Mouse (Mus musculus): ENCODE measurements around the gene Usf3.

Usf3 gene

DNA sequence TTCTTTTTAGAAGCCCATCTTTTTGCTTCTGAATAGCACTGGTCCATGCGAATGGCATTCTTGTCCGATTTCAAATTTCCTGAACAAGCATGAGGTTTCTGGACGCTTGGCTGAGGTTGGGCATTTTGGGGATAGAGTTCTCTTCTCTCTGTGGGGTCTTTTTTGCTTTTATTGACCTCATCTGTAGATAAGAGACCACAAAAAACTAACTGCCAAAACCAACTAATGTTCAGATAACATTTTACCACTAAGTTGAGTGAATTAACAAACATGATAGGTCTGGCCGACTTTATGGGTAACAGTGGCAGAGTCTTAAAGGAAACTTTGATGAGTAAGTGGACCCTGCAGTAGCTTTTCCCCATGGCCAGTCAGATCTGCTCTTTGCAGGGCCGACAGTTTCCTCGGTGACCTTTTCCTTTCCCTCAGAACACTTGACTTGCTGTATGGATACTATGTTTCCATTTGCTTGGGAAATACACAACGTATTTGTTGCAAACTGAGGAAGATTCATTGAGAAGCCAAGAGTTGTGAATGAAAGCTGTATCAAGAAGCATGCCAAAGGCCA lies 1.0 kb downstream of the Usf3 start:
- peak; percentile 4 for DNase-seq (ENCODE audit: low read depth)

DNA sequence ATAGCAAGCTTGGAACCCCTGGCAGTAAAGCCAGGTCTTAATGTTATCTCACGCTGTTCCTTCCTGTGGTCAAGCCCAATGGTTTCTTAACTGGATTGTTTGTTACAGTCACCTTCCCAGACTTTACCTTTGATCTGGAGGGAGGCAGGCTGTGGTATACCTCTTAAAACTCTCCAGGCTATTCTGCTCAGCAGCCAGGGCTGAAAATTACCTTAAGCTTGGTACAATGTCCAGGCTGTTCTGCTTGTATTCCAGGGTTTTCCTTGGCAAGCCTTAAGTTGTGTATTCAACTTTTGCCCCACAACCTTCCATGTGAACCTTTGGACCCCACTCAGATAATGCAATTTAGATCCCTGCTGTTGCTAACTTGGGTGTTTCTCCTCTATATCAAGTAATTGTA lies 2.0 kb downstream of the Usf3 start:
- no peak for DNase-seq (ENCODE audit: low read depth)

DNA sequence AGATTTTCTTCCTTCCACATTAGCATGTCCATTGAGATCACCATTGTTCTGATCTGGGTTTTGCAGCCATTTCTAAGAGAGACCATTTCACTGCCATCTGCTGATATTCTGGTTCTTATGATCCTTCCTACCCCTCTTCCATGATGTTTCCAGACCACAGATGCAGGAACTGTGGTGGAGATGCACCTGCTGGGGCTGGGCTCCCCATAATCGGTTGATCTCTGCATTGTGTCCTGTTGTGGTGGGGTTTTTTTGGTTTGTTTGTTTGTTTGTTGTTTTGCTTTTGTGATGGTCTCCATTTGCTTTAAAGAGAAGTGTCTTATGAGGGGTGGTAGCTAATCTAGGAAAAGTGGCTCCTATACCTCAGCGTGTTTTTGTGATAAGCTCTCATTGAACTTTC lies 3.5 kb downstream of the Usf3 start:
- DNase-seq (ENCODE audit: low read depth), result no peak

DNA sequence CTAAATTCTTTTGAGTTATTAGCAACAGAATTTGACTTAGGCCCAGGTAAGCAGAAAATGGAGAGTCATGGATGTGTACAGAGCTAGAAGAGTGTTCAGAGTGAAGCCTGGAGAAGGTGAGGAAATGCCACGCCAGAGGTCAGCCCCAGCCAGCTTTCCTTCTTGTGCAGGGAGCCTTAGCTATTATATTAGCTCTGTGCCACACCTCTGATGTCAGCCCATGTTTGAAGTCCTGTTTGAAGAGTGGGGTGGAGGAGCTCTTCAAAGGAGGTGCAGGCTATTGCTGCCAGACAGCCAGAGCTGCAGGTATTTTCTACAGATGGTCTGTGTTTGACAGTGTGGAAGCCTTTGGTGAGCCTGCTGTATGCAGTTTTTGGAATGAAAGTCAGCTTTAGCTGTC lies 5.5 kb downstream of the Usf3 start:
- DNase-seq (ENCODE audit: low read depth), result no peak

DNA sequence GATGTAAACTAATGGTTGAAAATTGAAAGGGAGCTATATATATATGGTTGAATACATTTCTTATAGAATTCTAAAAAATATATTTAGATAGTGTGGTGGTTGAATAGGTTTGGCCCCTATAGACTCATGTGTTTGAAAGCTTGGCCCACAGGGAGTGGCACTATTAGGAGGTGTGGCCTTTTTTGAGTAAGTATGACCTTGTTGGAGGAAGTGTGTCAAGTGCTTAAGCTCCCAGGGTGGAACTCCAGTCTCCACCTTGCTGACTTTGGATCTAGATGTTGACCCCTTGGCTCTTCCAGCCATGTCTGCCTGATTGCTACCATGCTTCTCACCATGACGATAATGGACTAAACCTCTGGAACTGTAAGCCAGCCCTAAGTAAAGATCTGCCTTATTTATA lies 9.6 kb downstream of the Usf3 start:
- DNase-seq (ENCODE audit: low read depth), result no peak

DNA sequence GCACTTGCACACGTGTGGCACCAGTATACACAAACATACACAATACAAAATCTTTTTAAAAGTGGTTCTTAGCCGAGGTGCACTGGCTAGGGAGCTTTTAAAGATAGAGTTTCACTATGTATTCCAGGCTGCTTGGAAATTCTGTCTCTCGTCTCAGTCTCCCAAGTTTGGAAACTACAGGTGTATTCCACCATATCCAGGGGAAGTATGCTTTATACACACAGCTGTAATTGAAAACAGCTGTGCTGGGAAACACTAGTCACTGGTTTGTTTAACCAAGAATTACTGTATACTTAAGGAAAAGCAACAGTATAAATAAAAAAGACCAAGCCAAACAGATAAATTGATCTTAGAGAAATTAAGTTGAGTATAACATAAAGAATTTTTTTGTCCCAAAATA lies 11.7 kb downstream of the Usf3 start:
- no peak for DNase-seq (ENCODE audit: low read depth)

DNA sequence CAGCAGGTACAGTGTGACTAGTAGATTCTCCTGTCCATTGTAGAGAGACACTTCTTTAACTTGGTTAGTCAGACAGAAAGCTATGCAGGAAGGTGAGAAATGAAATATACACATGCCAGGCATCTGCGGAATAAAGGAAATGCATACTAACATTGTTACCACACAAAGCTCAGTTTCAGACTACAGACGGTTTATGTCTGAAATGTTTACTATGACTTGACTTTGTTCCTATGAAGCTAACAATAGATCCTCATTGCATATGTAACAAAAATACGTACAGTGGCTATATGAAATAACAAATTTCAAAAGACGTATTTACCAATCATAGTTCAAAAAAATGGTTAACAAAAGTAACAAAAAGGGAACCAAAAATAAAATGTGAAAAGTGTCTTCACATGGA lies 14.1 kb downstream of the Usf3 start:
- DNase-seq (ENCODE audit: low read depth), result no peak

DNA sequence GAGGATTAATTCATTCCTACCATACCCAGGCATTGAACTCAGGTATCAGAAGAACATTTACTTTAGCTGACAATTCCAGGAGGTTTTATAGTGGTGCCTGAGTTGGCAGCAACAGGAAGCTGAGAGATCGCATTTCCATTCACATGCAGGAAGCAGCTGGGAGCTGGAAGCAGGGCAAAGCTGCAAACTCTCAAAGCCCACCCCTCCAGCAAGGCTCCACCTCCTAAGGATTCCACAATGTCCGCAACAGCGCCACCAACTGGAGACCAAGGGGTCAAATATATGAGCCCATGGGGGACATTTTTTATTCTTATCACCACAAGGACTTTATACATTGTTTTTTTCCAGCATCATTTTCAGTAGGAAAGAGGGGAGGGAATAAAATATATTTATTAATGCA lies 15.7 kb downstream of the Usf3 start:
- no peak for DNase-seq (ENCODE audit: low read depth)

DNA sequence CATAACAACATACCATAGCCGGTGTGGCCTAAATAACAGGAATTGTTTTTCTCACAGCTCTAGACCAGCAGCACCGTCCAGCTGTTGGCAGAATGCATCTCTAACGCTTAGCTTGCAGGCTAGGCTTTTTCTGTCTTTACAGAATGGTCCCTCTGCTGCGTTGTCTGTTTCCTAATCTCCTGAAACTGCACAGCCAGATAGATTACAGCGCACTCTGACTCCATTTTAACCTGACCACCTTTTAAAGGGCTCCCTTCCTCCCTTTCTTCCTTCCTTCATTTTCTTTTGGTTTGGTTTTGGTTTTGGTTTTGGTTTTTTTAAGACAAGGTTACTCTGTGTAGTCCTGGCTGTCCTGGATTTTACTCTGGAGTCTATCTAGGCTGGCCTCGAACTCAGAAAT lies 17.0 kb downstream of the Usf3 start:
- no peak for DNase-seq (ENCODE audit: low read depth)

DNA sequence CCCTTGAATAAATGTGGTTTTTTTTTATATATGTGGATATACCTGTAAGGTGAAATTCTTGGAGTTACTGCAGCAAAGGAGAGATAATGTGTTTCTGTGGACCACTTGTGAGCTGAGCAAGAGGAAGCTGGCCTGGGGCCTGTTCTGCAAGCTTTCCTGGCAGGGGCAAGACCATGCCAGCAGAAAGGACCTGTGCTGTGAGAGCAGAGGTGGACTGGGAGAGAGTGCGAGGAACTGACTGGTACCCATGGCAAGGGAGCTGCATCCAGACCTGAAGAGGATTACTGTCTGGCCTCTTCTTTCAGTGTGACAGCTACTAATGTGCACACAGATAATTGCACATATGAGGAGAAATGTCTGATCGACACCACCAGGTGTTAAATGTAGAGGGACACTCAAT lies 17.9 kb downstream of the Usf3 start:
- no peak for DNase-seq (ENCODE audit: low read depth)

DNA sequence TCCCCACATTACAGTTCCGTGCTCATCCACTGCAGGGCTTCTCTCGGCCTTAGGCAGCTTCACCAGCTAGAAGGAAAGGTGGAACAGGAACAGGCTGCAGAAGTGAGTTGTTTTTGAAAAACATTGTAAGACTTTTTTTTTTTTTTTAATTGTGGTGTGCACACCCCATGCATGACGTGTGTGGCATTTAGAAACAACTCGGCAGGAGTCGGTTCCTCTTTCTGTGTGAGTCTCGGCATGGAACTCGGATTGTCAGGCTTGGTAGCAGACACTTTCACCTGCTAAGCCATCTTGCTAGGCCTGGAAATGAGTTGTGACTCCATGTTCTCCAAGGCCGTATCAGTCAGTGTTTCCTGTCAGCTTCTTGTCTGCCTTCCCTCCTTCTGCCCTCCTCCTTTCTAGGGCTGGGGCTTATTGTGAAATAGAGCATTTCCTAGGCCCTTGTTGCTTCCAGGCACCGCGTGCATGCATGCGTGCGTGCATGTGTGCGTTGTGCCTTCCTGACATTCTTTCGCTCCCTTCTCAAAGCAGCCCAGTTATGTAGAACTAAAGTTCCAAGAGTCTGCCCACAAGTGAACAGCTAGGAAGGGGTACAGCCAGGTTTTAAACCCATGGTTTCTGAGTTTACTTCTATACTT lies 26.1 kb downstream of the Usf3 start:
- no peak for DNase-seq (ENCODE audit: low read depth)

DNA sequence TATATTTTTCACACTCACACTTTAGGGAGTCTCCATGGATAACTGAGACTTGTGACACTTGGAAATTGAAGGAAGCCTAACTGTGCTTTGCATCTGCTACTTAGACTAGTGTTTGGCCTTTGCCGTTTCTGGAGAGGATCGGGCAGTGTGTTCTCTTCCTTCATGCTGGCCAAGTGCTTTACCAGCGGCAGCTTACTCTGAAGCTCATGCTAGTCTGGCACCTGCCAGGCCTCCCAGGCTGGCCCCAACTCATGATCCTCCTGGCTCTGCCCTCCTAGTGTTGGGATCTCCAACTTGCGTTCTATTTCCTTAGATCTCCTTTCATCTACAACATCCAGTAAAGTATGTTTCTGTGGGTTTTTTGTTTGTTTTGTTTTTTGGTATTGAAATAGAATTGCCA lies 27.1 kb downstream of the Usf3 start:
- DNase-seq (ENCODE audit: low read depth), result no peak

DNA sequence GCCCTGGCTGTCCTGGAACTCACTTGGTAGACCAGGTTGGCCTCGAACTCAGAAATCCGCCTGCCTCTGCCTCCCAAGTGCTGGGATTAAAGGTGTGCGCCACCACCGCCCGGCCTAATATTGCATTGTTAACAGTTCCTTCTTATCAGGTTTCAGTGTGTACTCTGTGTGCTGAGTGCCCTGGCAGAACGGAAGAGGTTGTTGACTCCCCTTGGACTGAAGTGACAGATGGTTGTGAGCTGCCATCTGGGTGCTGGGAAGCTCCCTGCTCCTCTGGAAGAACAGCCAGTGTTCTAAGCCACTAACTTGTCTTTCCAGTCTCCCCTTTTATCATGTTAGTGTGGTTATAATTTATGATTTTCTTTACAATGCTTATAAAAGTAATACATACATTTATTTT lies 31.3 kb downstream of the Usf3 start:
- no peak for DNase-seq (ENCODE audit: low read depth)

DNA sequence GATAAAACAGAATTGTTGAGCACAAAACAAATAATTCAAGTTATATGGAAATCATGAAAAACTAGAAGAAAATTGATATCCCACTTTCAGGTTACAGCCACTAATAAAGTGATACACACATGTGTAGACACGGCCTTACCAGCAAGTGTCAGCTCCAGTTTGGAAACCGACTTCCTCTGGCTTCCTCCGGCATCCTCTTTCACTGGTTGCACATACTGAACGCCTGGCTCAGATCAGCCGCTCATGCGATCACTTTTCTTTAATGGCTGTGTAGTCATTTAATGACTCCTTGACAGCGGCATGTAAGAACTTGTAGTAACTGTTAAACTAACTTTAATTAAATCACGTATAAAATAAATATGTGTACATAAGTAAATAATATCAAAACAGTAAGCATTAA lies 32.9 kb downstream of the Usf3 start:
- no peak for DNase-seq (ENCODE audit: low read depth)

DNA sequence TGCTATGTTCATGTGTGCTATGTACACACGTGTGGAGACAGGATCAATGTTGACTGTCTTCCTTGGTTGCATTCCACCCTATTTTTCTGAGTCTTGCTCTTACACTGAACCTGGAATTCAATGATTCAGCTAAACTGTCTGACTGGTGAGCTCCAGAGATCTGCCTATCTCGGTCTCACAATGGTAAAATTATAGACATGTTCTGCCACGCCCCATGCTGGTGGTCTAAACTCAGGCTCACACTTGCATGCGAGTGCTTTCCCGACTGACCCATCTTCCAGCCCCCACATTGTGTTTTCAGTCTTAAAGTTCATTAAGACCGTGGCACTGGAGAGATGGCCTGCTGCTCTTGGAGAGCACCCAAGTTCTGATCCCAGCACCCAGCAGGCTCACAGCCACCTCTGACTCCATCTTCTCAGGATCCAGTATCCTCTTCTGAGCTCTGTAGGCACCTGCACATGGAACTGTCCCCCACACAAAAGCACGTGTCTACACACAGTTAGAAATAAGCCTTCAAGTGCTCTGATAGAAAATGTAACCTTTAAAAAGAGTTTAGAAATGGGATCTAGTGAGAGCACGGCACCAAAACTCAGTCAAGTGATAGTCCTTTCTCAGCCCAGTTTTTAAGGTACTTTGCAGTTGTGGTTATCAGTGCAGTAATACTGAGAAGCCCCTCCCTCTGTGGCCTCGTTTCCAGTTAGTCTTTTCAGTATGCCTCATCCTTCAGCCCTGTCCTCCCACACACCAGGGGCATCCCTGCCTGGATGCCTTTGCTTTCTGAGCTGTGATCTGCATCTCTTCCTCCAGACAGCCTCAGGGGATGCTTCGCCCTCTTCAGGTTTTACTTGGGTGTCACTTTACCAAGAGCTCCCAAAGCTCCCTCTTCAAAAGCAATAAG lies 37.4 kb downstream of the Usf3 start:
- no peak for DNase-seq (ENCODE audit: low read depth)

DNA sequence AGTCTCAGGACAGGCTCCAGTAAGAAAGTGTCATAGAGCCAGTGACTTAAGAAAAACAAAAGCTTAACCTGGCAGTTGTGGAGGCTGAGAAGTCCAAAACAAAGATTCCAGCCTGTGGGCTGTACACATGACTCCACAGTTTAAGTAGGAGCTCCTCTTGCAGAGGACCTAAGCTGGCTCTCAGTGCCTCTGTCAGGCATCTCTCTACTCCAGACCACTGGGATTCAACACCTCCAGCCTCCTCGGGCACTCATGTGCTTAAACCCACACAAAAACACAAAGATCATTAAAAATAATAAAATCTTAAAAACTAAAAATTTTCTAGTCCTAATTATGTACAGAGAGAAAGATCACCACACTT lies 38.0 kb downstream of the Usf3 start:
- DNase-seq (ENCODE audit: low read depth), result no peak

DNA sequence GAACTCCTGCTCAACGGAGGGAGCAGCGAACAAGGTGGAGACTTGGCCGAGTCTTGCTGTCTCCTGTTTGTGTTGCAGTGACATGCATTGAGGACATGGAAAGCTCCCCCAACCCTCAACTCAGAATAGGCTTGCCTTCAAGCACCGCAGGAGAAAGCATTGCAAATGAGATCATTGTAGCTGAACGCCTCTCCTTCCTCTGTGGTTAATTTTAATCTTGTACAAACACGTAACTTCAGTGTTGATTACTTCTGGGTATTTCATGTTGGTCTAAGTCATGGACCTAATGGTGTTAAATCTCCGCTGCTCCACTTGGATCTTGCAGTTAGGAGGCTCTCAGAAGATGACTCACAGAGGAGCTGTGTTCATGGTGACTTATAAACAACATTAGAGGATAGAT lies 39.7 kb downstream of the Usf3 start:
- no peak for DNase-seq (ENCODE audit: low read depth)

DNA sequence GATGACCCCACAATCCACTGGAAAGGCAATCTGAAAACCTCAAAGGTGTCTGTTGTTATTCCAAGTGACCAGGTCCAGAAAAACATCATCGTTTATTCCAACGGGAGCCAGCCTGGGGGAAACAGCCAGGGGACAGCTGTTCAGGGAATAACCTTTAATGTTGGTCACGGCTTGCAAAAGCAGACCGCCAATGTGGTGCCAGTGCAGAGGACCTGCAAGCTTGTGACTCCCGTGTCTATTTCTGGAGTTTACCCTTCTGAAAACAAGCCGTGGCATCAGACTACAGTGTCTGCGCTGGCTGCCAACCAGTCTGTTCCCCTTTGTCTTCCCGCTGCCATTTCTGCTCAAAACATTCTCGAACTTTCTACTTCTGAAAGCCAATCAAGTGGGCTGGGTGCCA lies 42.5 kb downstream of the Usf3 start:
- no peak for DNase-seq (ENCODE audit: low read depth)

DNA sequence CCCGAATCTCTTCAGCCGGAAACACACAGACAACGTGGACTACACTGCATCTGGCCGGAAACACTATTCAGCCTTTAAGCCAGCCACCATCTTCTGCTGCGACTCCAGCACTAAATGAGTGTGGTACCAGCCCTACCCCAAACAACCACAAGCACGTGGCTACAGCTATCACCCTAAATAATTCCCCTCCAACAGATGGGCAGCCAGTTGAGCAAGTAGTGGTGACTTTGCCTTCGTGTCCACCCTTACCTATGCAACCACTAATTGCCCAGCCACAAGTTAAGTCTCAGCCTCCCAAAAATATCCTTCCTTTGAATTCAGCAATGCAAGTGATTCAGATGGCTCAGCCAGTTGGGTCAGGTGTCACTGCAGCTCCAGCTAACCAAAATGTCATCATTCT lies 43.4 kb downstream of the Usf3 start:
- DNase-seq (ENCODE audit: low read depth), result no peak

DNA sequence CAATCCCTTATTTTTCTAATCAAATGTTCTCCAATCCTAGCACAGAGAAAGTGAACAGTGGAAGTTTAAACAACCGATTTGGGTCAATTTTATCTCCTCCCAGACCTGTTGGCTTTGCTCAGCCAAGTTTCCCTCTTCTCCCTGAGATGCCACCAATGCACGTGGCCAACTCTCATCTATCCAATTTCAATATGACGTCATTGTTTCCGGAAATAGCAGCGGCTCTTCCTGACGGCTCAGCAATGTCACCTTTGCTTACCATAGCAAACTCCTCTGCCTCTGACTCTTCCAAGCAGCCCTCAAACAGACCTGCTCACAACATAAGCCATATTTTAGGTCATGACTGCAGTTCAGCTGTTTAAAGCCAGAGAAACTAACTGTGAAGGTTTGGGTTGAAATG lies 48.4 kb downstream of the Usf3 start:
- DNase-seq (ENCODE audit: low read depth), result no peak

DNA sequence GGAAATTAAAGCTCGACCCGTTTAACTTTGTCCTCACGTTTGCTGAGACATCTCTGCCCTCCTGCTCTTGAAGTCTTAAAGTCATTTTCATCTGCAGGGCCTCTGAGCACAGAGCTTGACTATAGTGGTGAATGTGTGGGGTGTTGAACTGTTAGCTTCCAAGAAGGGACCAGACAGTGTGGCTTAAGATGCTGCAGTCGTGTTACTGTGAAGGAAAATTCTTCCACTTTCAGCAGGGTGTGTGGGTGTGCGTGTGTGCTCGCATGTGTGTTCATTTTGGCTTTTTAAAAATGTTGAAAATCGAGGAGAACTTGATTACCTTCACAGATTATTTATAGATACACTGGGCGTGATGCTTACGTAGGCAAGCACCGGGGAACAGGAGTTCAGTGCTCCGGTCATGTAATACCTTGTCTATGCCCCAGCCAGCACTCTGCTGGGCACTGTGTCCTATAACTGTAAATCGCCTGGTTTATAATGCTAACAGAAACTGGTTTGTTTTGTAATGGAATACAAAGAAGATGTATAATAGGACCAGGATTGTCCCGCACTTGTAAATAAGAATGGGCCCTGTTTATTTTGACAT lies 53.8 kb downstream of the Usf3 start:
- DNase-seq (ENCODE audit: low read depth), result no peak

DNA sequence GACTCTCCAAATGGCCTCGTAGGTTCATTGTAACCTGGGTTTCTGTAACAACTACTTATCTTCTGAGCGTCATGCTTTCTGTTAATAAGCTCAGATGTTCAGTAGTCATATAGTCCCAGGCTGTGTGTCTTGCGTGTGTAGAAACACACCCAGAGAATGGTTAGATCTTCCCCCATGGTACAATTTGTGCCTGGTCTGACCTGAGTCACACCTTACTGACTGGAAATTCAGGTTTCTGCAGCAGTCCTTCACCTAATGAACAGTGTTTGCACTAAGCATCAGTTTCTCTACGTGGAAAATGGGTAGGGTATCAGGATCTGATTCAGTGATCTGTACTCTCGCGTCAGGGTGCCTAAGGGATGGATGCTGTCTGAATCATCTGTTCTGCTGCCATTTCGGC lies 60.0 kb downstream of the Usf3 start:
- no peak for DNase-seq (ENCODE audit: low read depth)

DNA sequence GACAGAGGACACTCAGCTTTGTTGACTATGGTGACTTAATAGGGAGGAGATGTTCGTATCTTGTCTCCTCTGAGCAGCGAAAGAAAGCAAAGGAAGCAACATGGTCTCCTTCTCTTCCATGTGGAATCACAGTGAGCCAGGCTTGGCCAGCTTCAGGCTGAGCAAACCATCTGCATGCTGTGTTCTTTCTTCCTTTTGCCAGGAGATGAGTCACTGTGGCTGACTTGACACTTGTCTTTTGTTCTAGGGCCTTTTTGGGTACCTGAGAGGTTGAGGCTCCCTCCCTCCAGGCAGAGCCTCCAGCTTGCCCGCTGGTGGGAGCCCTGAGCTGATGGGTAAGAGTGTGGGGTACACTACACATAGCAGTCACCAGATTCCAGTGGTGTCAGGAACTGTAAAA lies 64.8 kb downstream of the Usf3 start:
- no peak for DNase-seq (ENCODE audit: low read depth)
